Mouse (Mus musculus) MEL (cell line): ENCODE measurements around the gene Prkch. TPM values are rescaled to one million over a fixed set of nuclear protein-coding genes. Genes with fewer than 3 reads are reported as not detected.

Source experiments
- DNase-seq: peaks from one replicate; pipeline ENCODE4 v3.0.0; 2011; ENCODE audit warnings: low read depth, low spot score
- H3K27ac ChIP-seq: 2 replicates; pipeline ENCODE4 v1.5.1; 2012; ENCODE audit warnings: low read depth, mild to moderate bottlenecking, control low read depth, low read length, moderate library complexity; ENCODE audit not compliant: control insufficient read depth
- H3K27me3 ChIP-seq, 2 experiments: fragments of 150-350 bp in 1 of 2; sonication (generic) in 1 of 2; 2 replicates each; pipeline ENCODE4 v1.6.1; 2012; ENCODE audit warnings: low read length in 2 of 2, mild to moderate bottlenecking in 2 of 2, improper control_type of control experiment in 1 of 2, moderate library complexity in 1 of 2; ENCODE audit not compliant: insufficient read depth in 2 of 2, control insufficient read depth in 1 of 2
- H3K36me3 ChIP-seq, 2 experiments: 2 replicates each; pipeline ENCODE4 v1.6.1; 2012 to 2014; ENCODE audit warnings: low read length in 2 of 2, improper control_type of control experiment in 1 of 2, inconsistent platforms in 1 of 2, mild to moderate bottlenecking in 1 of 2; ENCODE audit not compliant: insufficient read depth in 2 of 2, control insufficient read depth in 1 of 2
- H3K4me1 ChIP-seq, 2 experiments: fragments of 150-350 bp in 1 of 2; sonication (generic) in 1 of 2; 2 replicates each; pipeline ENCODE4 v1.6.1; 2012; ENCODE audit warnings: low read length in 2 of 2, improper control_type of control experiment in 1 of 2, mild to moderate bottlenecking in 1 of 2; ENCODE audit not compliant: insufficient read depth in 2 of 2, control insufficient read depth in 1 of 2
- H3K4me3 ChIP-seq, 2 experiments: fragments of 150-350 bp in 1 of 2; sonication (generic) in 1 of 2; 2 replicates each; pipeline ENCODE4 v1.5.1; 2012; ENCODE audit warnings: low read depth in 2 of 2, low read length in 2 of 2, mild to moderate bottlenecking in 2 of 2, moderate library complexity in 2 of 2, control low read depth in 1 of 2, improper control_type of control experiment in 1 of 2; ENCODE audit not compliant: control insufficient read depth in 1 of 2, insufficient read depth in 1 of 2
- H3K79me2 ChIP-seq: 2 replicates; pipeline ENCODE4 v1.6.1; 2012; ENCODE audit warnings: mild to moderate bottlenecking, low read length, moderate library complexity; ENCODE audit not compliant: control insufficient read depth, poor library complexity, insufficient read depth
- H3K9ac ChIP-seq: 2 replicates; pipeline ENCODE4 v1.6.1; 2012; ENCODE audit warnings: low read depth, mild to moderate bottlenecking, control low read depth, low read length, moderate library complexity; ENCODE audit not compliant: control insufficient read depth, poor library complexity, severe bottlenecking
- H3K9me3 ChIP-seq: fragments of 150-350 bp; sonication (generic); replicated peaks from 2 replicates; pipeline ENCODE4 v1.6.1; 2012; ENCODE audit warnings: mild to moderate bottlenecking, low read length, improper control_type of control experiment, moderate library complexity; ENCODE audit not compliant: insufficient read depth
- BHLHE40 ChIP-seq: IDR thresholded peaks from 2 replicates; pipeline ENCODE4 v1.6.1; 2012; ENCODE audit warnings: low read depth, mild to moderate bottlenecking, inconsistent platforms, low read length, improper control_type of control experiment, borderline replicate concordance
- CHD2 ChIP-seq: IDR thresholded peaks from 2 replicates; pipeline ENCODE4 v1.6.1; 2011; ENCODE audit warnings: low read length, improper control_type of control experiment
- CTCF ChIP-seq, 3 experiments: IDR thresholded peaks in 2 of 3; conservative IDR thresholded peaks in 1 of 3; 2 replicates each; pipeline ENCODE4 v1.5.1; 2011 to 2012; ENCODE audit warnings: low read length in 3 of 3, low read depth in 2 of 3, mild to moderate bottlenecking in 2 of 3, improper control_type of control experiment in 1 of 3, inconsistent platforms in 1 of 3, mixed read lengths in 1 of 3, moderate library complexity in 1 of 3; ENCODE audit not compliant: control insufficient read depth in 1 of 3, insufficient read depth in 1 of 3, poor library complexity in 1 of 3, severe bottlenecking in 1 of 3
- GATA1 ChIP-seq: IDR thresholded peaks from 2 replicates; pipeline ENCODE4 v1.6.1; 2011; ENCODE audit warnings: low read depth, low read length, improper control_type of control experiment
- MAFK ChIP-seq: IDR thresholded peaks from 2 replicates; pipeline ENCODE4 v1.6.1; 2011; ENCODE audit warnings: low read depth, mild to moderate bottlenecking, low read length, improper control_type of control experiment, borderline replicate concordance
- MEF2A ChIP-seq: IDR thresholded peaks from 2 replicates; pipeline ENCODE4 v1.6.1; 2014; ENCODE audit warnings: low read depth, mild to moderate bottlenecking, inconsistent platforms, low read length, improper control_type of control experiment; ENCODE audit not compliant: poor library complexity, insufficient replicate concordance, severe bottlenecking; ENCODE audit errors: extremely low read depth
- MYC ChIP-seq: IDR thresholded peaks from 2 replicates; pipeline ENCODE4 v1.6.1; 2011; ENCODE audit warnings: low read depth, mild to moderate bottlenecking, low read length, improper control_type of control experiment, moderate library complexity
- NRF1 ChIP-seq: IDR thresholded peaks from 2 replicates; pipeline ENCODE4 v1.6.1; 2014; ENCODE audit warnings: low read depth, mild to moderate bottlenecking, inconsistent platforms, low read length, improper control_type of control experiment, moderate library complexity; ENCODE audit not compliant: poor library complexity, insufficient read depth, severe bottlenecking
- POLR2AphosphoS5 ChIP-seq: IDR thresholded peaks from 2 replicates; pipeline ENCODE4 v1.6.1; 2012; ENCODE audit warnings: low read depth, borderline replicate concordance, mild to moderate bottlenecking, inconsistent platforms, low read length, moderate library complexity, mixed read lengths
- RAD21 ChIP-seq: IDR thresholded peaks from 2 replicates; pipeline ENCODE4 v1.6.1; 2011; ENCODE audit warnings: mild to moderate bottlenecking, low read depth, low read length, improper control_type of control experiment
- SMC3 ChIP-seq: IDR thresholded peaks from 2 replicates; pipeline ENCODE4 v1.6.1; 2011; ENCODE audit warnings: low read depth, low read length, improper control_type of control experiment
- TAL1 ChIP-seq: IDR thresholded peaks from 2 replicates; pipeline ENCODE4 v1.6.1; 2012; ENCODE audit warnings: mild to moderate bottlenecking, inconsistent platforms, low read length, moderate library complexity, mixed read lengths
- TCF12 ChIP-seq: IDR thresholded peaks from 2 replicates; pipeline ENCODE4 v1.6.1; 2014; ENCODE audit warnings: low read depth, mild to moderate bottlenecking, inconsistent platforms, low read length, improper control_type of control experiment, moderate library complexity
- UBTF ChIP-seq: IDR thresholded peaks from 2 replicates; pipeline ENCODE4 v1.6.1; 2012; ENCODE audit warnings: low read depth, mild to moderate bottlenecking, inconsistent platforms, low read length, improper control_type of control experiment, moderate library complexity, borderline replicate concordance; ENCODE audit not compliant: insufficient read depth
- USF1 ChIP-seq: IDR thresholded peaks from 2 replicates; pipeline ENCODE4 v1.6.1; 2014; ENCODE audit warnings: low read depth, mild to moderate bottlenecking, inconsistent platforms, low read length, improper control_type of control experiment, moderate library complexity
- USF2 ChIP-seq, 2 experiments: IDR thresholded peaks; 2 replicates each; pipeline ENCODE4 v1.6.1; 2011 to 2012; ENCODE audit warnings: improper control_type of control experiment in 2 of 2, low read length in 2 of 2, borderline replicate concordance in 1 of 2, inconsistent platforms in 1 of 2, low read depth in 1 of 2, mild to moderate bottlenecking in 1 of 2; ENCODE audit not compliant: insufficient read depth in 1 of 2
- ZC3H11A ChIP-seq: IDR thresholded peaks from 2 replicates; pipeline ENCODE4 v1.6.1; 2012; ENCODE audit warnings: low read depth, mild to moderate bottlenecking, inconsistent platforms, low read length, improper control_type of control experiment
- ZKSCAN1 ChIP-seq: IDR thresholded peaks from 2 replicates; pipeline ENCODE4 v1.6.1; 2012; ENCODE audit warnings: low read depth, mild to moderate bottlenecking, inconsistent platforms, low read length, improper control_type of control experiment, moderate library complexity
- ZNF384 ChIP-seq: IDR thresholded peaks from 2 replicates; pipeline ENCODE4 v1.6.1; 2012; ENCODE audit warnings: low read depth, mild to moderate bottlenecking, inconsistent platforms, low read length, improper control_type of control experiment
- polyA plus RNA-seq, 2 experiments: library from polyadenylated mRNA; stranded (reverse) in 1 of 2; unstranded in 1 of 2; fragments of >175 nt in 1 of 2; fragments of >200 nt in 1 of 2; gene quantifications; 2 replicates each; pipeline versions ENCODE4 v1.2.1 to v1.2.4; 2012; ENCODE audit warnings: low replicate concordance in 2 of 2, low read depth in 1 of 2; ENCODE audit not compliant: insufficient read length in 2 of 2, insufficient read depth in 1 of 2, missing spikeins in 1 of 2
- total RNA-seq: library from RNA; depleted of rRNA; stranded (reverse); fragments of 300-350 nt; gene quantifications from 2 replicates; pipeline ENCODE4 v1.2.3, GENCODE M21; 2012

The Prkch gene
- total and polyA plus RNA-seq, 3 experiments: not detected

- H3K4me1 ChIP-seq: no peaks in the 10 kb centered on the region
- H3K9ac ChIP-seq: no peak overlapping the region
- H3K9me3 ChIP-seq: no peaks in the 10 kb centered on the region
- no peaks in the 10 kb centered on the region for H3K36me3 ChIP-seq
- no peak for DNase-seq
- no peaks in the 10 kb centered on the region for H3K27me3 ChIP-seq
- no peaks in the 10 kb centered on the region for H3K79me2 ChIP-seq
- no peak overlapping the region for H3K4me3 ChIP-seq
- TF ChIP-seq POLR2AphosphoS5 (no peak), ZC3H11A (no peak), ZKSCAN1 (no peak), USF1 (no peak), TCF12 (no peak), CTCF (IDR thresholded peaks at IDR 0.05 in 2 of 3, conservative IDR thresholded peaks at IDR 0.05 in 1 of 3; ENCODE audit: control insufficient read depth in 1 of 3, insufficient read depth in 1 of 3, low read depth in 2 of 3, low read length in 3 of 3, poor library complexity in 1 of 3, severe bottlenecking in 1 of 3) (no peak), USF2 (IDR thresholded peaks at IDR 0.05; ENCODE audit: borderline replicate concordance in 1 of 2, insufficient read depth in 1 of 2, low read depth in 1 of 2, low read length in 2 of 2) (no peak), NRF1 (no peak), BHLHE40 (no peak), RAD21 (no peak), MAFK (no peak), MEF2A (no peak), GATA1 (no peak), UBTF (no peak), CHD2 (no peak)
- no peak overlapping the region for H3K27ac ChIP-seq
These were observed 13.6 kb downstream of the Prkch start for GRCm38 (mm10) chr12:73598241-73598640.

- DNase-seq: no peak
- TF ChIP-seq ZNF384: no peak
- no peak for TF ChIP-seq BHLHE40
- no peak for TF ChIP-seq MYC
- no peak for TF ChIP-seq TAL1
- TF ChIP-seq GATA1: no peak
- no peak for TF ChIP-seq SMC3
- no peak for TF ChIP-seq USF2 (IDR thresholded peaks at IDR 0.05; ENCODE audit: borderline replicate concordance in 1 of 2, insufficient read depth in 1 of 2, low read depth in 1 of 2, low read length in 2 of 2)
- no peak overlapping the region for H3K27ac ChIP-seq
- H3K9ac ChIP-seq: no peak overlapping the region
- H3K9me3 ChIP-seq: no peaks in the 10 kb centered on the region
- H3K4me1 ChIP-seq: no peaks in the 10 kb centered on the region
- no peaks in the 10 kb centered on the region for H3K36me3 ChIP-seq
- H3K4me3 ChIP-seq: no peak overlapping the region
- no peaks in the 10 kb centered on the region for H3K79me2 ChIP-seq
- H3K27me3 ChIP-seq: no peaks in the 10 kb centered on the region
These were observed 15.9 kb downstream of the Prkch start for GRCm38 (mm10) chr12:73600457-73600856.
